Mouse (Mus musculus) stomach, embryonic 16.5 days (tissue): ENCODE data around the gene Ifna5. TPM values are rescaled to one million over a fixed set of nuclear protein-coding genes. Genes with fewer than 3 reads are reported as not detected.
A peak's percentile ranks its signal among the peaks of the same experiment; 100 is the strongest.
"Not testable (repeated sequence)": the region's sequence is repeated elsewhere in the genome, so short reads cannot be mapped to it uniquely, and the experiment has no call there.

Experiments
- ATAC-seq: fragments of 200-750 bp; cut with Nextera tagmentation; 2 replicates; pipeline ENCODE4 v1.8.0; 2017; ENCODE audit warnings: moderate number of reproducible peaks, moderate TSS enrichment; ENCODE audit not compliant: insufficient read depth, low FRiP score
- H3K27ac ChIP-seq: fragments of 300-500 bp; sonication (generic); 2 replicates; pipeline ENCODE4 v1.5.1; 2014; ENCODE audit warnings: low read length
- H3K27me3 ChIP-seq: fragments of 300-500 bp; sonication (generic); 2 replicates; pipeline ENCODE4 v1.6.1; 2014; ENCODE audit warnings: low read length, control low read depth, mixed read lengths; ENCODE audit not compliant: control insufficient read depth, insufficient read depth
- H3K36me3 ChIP-seq: fragments of 300-500 bp; sonication (generic); 2 replicates; pipeline ENCODE4 v1.6.1; 2014; ENCODE audit warnings: low read length; ENCODE audit not compliant: control insufficient read depth, insufficient read depth
- H3K4me1 ChIP-seq: fragments of 300-500 bp; sonication (generic); 2 replicates; pipeline ENCODE4 v1.6.1; 2014; ENCODE audit warnings: low read length, control low read depth, mixed read lengths; ENCODE audit not compliant: control insufficient read depth, insufficient read depth
- H3K4me2 ChIP-seq: fragments of 300-500 bp; sonication (generic); 2 replicates; pipeline ENCODE4 v1.6.1; 2014; ENCODE audit warnings: low read depth, low read length, mixed read lengths
- H3K4me3 ChIP-seq: fragments of 300-500 bp; sonication (generic); replicated peaks from 2 replicates; pipeline ENCODE4 v1.5.1; 2014; ENCODE audit warnings: mild to moderate bottlenecking, low read length
- H3K9ac ChIP-seq: fragments of 300-500 bp; sonication (generic); 2 replicates; pipeline ENCODE4 v1.6.1; 2014; ENCODE audit warnings: low read length
- H3K9me3 ChIP-seq: fragments of 300-500 bp; sonication (generic); replicated peaks from 2 replicates; pipeline ENCODE4 v1.6.1; 2016; ENCODE audit warnings: low read length, control low read depth; ENCODE audit not compliant: control insufficient read depth
- WGBS: fragments of 180-500 bp; shearing (Covaris S2); extraction: QIAGEN DNeasy Blood & Tissue Kit; methylation state at CpG from one replicate; pipeline ENCODE4 v1.1.7; 2014; 5-methylcytosine and 5-hydroxymethylcytosine counted together
- polyA plus RNA-seq: library from polyadenylated mRNA; unstranded; fragments of >200 nt; fragmentation: Nextera tagmentation; extraction: Ambion mirVana; gene quantifications from 2 replicates; pipeline ENCODE4 v1.2.1, GENCODE M21; 2015

The Ifna5 gene
- not detected in 2 replicates for polyA plus RNA-seq

DNA sequence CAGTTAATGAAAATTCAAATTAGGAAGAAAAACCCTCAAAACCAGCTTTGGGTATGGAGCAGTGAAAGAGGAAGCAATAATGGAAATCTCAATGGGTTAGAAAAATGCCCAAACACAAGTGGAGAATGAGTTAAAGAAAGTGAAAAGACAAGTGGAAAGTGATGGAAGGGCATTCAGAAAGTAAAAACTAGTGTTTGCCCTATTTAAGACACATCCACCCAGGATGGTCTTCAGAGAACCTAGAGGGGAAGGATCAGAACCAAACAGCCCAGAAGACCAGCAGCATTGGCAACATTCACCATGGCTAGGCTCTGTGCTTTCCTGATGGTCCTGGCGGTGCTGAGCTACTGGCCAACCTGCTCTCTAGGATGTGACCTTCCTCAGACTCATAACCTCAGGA, at the start of gene Ifna5:
Gene Ifna5, plus strand, starts transcription at position 301 of the 400 bp plus-strand sequence.
- not testable (repeated sequence) for H3K4me2 ChIP-seq, H3K9ac ChIP-seq, H3K4me3 ChIP-seq, H3K36me3 ChIP-seq, ATAC-seq, H3K9me3 ChIP-seq, H3K4me1 ChIP-seq, H3K27ac ChIP-seq, H3K27me3 ChIP-seq
- WGBS, result 79% methylated on average over 1 of the region's 1 CpGs

DNA sequence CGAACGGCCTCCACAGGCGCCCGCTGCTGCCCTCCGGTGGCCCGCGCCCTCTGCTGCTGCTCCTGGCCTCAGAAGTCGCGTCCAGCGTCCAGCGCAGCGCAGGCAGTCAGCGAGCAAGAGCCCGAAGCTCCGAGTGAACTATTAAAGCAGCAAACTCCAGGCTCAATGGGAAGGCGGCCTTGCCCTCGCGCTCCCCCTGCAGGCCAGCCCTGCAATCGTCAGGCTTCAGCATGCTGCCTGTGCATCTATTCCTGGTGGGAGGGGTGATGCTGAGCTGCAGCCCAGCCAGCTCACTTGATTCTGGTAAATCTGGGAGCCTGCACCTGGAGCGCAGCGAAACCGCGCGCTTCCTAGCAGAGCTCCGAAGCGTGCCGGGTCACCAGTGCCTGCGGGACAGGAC, 46.9 kb upstream of the Ifna5 start, which contains the start of gene Gm13277:
Gene Gm13277, plus strand, starts transcription at position 231 of the 400 bp plus-strand sequence.
- H3K4me2 ChIP-seq, H3K9me3 ChIP-seq, ATAC-seq, H3K9ac ChIP-seq, H3K4me3 ChIP-seq, H3K4me1 ChIP-seq, H3K27me3 ChIP-seq, H3K27ac ChIP-seq, H3K36me3 ChIP-seq: not testable (repeated sequence)
- 0% methylated on average over 3 of the region's 28 CpGs for WGBS

DNA sequence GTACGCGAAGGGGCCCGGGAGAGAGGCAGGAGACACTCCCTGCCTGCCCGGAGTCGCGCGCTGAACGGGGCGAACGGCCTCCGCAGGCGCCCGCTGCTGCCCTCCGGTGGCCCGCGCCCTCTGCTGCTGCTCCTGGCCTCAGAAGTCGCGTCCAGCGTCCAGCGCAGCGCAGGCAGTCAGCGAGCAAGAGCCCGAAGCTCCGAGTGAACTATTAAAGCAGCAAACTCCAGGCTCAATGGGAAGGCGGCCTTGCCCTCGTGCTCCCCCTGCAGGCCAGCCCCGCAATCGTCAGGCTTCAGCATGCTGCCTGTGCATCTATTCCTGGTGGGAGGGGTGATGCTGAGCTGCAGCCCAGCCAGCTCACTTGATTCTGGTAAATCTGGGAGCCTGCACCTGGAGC, 44.1 kb upstream of the Ifna5 start, which contains the start of gene Gm13278:
Gene Gm13278, plus strand, starts transcription at position 301 of the 400 bp plus-strand sequence.
- no CpG with 5 or more reads among the region's 28 CpGs for WGBS
- ATAC-seq, H3K9ac ChIP-seq, H3K27me3 ChIP-seq, H3K9me3 ChIP-seq, H3K4me3 ChIP-seq, H3K36me3 ChIP-seq, H3K4me2 ChIP-seq, H3K4me1 ChIP-seq, H3K27ac ChIP-seq: not testable (repeated sequence)

DNA sequence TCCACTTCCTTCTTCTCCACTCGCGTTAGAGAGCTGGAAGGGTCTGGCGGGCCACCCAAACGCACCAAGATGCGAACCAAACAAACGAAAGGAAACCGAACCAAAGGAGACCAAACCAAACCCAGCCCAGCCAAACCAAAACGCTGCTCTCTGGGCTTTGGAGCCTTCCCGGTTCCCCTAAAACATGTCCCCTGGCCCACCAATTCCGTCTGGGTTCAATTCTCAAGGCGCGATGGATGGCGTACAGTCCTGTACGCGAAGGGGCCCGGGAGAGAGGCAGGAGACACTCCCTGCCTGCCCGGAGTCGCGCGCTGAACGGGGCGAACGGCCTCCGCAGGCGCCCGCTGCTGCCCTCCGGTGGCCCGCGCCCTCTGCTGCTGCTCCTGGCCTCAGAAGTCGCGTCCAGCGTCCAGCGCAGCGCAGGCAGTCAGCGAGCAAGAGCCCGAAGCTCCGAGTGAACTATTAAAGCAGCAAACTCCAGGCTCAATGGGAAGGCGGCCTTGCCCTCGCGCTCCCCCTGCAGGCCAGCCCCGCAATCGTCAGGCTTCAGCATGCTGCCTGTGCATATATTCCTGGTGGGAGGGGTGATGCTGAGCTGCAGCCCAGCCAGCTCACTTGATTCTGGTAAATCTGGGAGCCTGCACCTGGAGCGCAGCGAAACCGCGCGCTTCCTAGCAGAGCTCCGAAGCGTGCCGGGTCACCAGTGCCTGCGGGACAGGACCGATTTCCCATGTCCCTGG, 41.2 kb upstream of the Ifna5 start, which contains the start of gene Gm13275:
Gene Gm13275, plus strand, starts transcription at position 552 of the 740 bp plus-strand sequence.
- not testable (repeated sequence) for H3K4me2 ChIP-seq, ATAC-seq, H3K9me3 ChIP-seq, H3K36me3 ChIP-seq, H3K4me1 ChIP-seq, H3K4me3 ChIP-seq, H3K9ac ChIP-seq, H3K27me3 ChIP-seq, H3K27ac ChIP-seq
- WGBS, result 2% methylated on average over 9 of the region's 52 CpGs

DNA sequence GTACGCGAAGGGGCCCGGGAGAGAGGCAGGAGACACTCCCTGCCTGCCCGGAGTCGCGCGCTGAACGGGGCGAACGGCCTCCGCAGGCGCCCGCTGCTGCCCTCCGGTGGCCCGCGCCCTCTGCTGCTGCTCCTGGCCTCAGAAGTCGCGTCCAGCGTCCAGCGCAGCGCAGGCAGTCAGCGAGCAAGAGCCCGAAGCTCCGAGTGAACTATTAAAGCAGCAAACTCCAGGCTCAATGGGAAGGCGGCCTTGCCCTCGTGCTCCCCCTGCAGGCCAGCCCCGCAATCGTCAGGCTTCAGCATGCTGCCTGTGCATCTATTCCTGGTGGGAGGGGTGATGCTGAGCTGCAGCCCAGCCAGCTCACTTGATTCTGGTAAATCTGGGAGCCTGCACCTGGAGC, 38.2 kb upstream of the Ifna5 start, which contains the start of gene Gm13279:
Gene Gm13279, plus strand, starts transcription at position 301 of the 400 bp plus-strand sequence.
- H3K4me2 ChIP-seq, H3K4me3 ChIP-seq, H3K4me1 ChIP-seq, H3K36me3 ChIP-seq, H3K27me3 ChIP-seq, H3K27ac ChIP-seq, H3K9me3 ChIP-seq, ATAC-seq, H3K9ac ChIP-seq: not testable (repeated sequence)
- no CpG with 5 or more reads among the region's 28 CpGs for WGBS

GRCm38 (mm10) chr4:88799365-88799764, 36.0 kb upstream of the Ifna5 start, which contains the start of gene Gm13285:
Gm13285 (plus strand) TSS chr4:88799665.
- H3K27me3 ChIP-seq, result not testable (repeated sequence)
- 13% methylated on average over 4 of the region's 7 CpGs for WGBS

GRCm38 (mm10) chr4:88802954-88803353, 32.4 kb upstream of the Ifna5 start, which contains the start of gene Gm13287:
Gm13287 (plus strand) TSS chr4:88803254.
- H3K4me1 ChIP-seq, H3K27me3 ChIP-seq, H3K36me3 ChIP-seq, H3K9ac ChIP-seq, H3K27ac ChIP-seq, H3K9me3 ChIP-seq, ATAC-seq, H3K4me2 ChIP-seq, H3K4me3 ChIP-seq: not testable (repeated sequence)
- WGBS, result no CpG with 5 or more reads among the region's 29 CpGs

More at GRCm38 (mm10) chr4:88799365-88799764, 36.0 kb upstream of the Ifna5 start, which contains the start of gene Gm13285:
- not testable (repeated sequence) for H3K4me3 ChIP-seq, H3K4me2 ChIP-seq, H3K9ac ChIP-seq, ATAC-seq, H3K9me3 ChIP-seq, H3K4me1 ChIP-seq, H3K27ac ChIP-seq, H3K36me3 ChIP-seq

GRCm38 (mm10) chr4:88805231-88805630, 30.1 kb upstream of the Ifna5 start, which contains the start of gene Gm13288:
Gm13288 (plus strand) TSS chr4:88805531.
- not testable (repeated sequence) for H3K27me3 ChIP-seq, H3K4me1 ChIP-seq, H3K4me2 ChIP-seq, H3K9me3 ChIP-seq, H3K9ac ChIP-seq, ATAC-seq, H3K27ac ChIP-seq, H3K36me3 ChIP-seq
- H3K4me3 ChIP-seq, result peak within 1 kb of the TSS; percentile 23; the same call in 1 of the 2 replicates
- WGBS, result no CpG with 5 or more reads among the region's 8 CpGs

DNA sequence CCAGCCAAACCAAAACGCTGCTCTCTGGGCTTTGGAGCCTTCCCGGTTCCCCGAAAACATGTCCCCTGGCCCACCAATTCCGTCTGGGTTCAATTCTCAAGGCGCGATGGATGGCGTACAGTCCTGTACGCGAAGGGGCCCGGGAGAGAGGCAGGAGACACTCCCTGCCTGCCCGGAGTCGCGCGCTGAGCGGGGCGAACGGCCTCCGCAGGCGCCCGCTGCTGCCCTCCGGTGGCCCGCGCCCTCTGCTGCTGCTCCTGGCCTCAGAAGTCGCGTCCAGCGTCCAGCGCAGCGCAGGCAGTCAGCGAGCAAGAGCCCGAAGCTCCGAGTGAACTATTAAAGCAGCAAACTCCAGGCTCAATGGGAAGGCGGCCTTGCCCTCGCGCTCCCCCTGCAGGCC, 29.6 kb upstream of the Ifna5 start:
- 0% methylated on average over 13 of the region's 34 CpGs for WGBS
- not testable (repeated sequence) for H3K36me3 ChIP-seq, H3K4me1 ChIP-seq, ATAC-seq, H3K27ac ChIP-seq, H3K4me2 ChIP-seq, H3K9ac ChIP-seq, H3K9me3 ChIP-seq, H3K27me3 ChIP-seq
- peak overlapping the region; percentile 23; the same call in 1 of the 2 replicates for H3K4me3 ChIP-seq
